Mouse (Mus musculus): ENCODE data around the gene Gprc5a.

- no peak for TF ChIP-seq POLR2A (IDR thresholded peaks at IDR 0.05; ENCODE audit: insufficient read length, low read depth)
- TF ChIP-seq USF1 (IDR thresholded peaks at IDR 0.05; ENCODE audit: low read depth), result no peak
- no peak for TF ChIP-seq MAX (IDR thresholded peaks at IDR 0.05; ENCODE audit: low read depth)
- TF ChIP-seq TCF12 (IDR thresholded peaks at IDR 0.05; ENCODE audit: insufficient read depth, poor library complexity, severe bottlenecking), result no peak
- TF ChIP-seq MYOD1 (IDR thresholded peaks at IDR 0.05; ENCODE audit: control insufficient read depth in 1 of 3, insufficient read length in 2 of 3, low read depth in 2 of 3), result no peak
- no peak for TF ChIP-seq E2F4 (IDR thresholded peaks at IDR 0.05; ENCODE audit: insufficient read depth)
- no peak for TF ChIP-seq POLR2AphosphoS2 (IDR thresholded peaks at IDR 0.05; ENCODE audit: insufficient read length, low read depth)
- TF ChIP-seq MYOG (IDR thresholded peaks at IDR 0.05; ENCODE audit: control insufficient read depth in 1 of 3, insufficient read depth in 1 of 3, insufficient read length in 2 of 3, low read depth in 2 of 3), result no peak
Observed at GRCm38 (mm10) chr6:135038674-135039073, 26.8 kb upstream of the Gprc5a start.

Data from myocyte (in vitro differentiated cells).